In the genomic region with DNA sequence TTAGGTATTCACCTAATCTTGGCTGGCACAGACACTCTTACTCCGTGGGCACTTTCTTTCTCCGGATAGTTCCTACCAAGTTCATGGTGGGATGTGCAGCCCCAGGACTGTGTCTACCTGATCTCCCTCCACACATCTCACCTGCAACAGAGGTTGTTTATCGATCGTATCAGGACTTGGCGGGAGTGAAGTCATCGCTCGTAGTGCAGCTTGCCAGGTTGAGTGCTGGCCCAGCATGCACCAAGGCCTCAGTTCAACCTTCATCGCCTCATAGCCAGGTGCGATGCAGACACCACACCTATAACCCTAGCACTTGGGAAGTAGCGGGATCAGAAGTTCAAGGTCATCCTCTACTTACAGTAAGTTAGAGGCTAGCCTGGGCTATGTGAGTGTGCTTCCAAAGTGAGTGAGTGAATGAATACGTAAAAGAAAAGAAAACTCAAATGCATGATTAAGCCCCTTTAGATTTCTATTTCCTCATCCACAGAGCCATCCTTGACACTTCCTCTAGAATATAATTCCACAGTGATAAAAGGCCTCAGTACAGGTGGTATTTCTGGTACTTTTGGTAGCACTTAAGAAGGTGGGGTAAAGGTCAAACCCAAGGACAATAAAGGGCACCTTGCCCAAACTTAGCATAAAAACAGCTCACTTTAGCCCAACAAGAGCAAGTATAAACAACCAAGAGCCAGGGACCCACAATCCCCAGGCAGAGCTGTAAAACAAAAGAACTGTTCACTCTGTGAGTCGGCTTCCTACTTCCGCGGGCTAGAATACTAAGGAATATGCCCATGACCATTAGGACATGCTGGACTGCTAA, we compare ENCODE assay signal across 25 mouse cellular contexts.
DNase-seq lines count a peak whose midpoint lies in the region; ATAC-seq and TF ChIP-seq lines count a peak whose summit lies in the region.
"Had no signal": no experiment of that assay in that cellular context is flagged by ENCODE, and none has a peak within 500 bp of the region (broad histone marks: within the 10 kb centered on the region; RNA-seq: fewer than 3 reads in every experiment).

No protein-coding gene starts in this region.

- peak overlapping the region; percentile 21 for H3K4me3 ChIP-seq in megakaryocyte, embryonic 14.5 days (replicated peaks)
- H3K4me3 ChIP-seq in ES-E14 (ENCODE audit: insufficient read depth in 1 of 2, low read depth in 1 of 2, low read length in 2 of 2, poor library complexity in 1 of 2, severe bottlenecking in 1 of 2), result no peak overlapping the region
- H3K4me3 ChIP-seq: embryonic facial prominence, embryonic 12.5 days; embryonic facial prominence, embryonic 15.5 days; forebrain, embryonic 15.5 days; hindbrain, embryonic 10.5 days; hindbrain, embryonic 13.5 days; intestine, embryonic 15.5 days had no signal

- H3K27me3 ChIP-seq in megakaryocyte, embryonic 14.5 days (replicated peaks), result peaks cover 14% of the 10 kb centered on the region
- H3K27me3 ChIP-seq: CH12.LX; embryonic facial prominence, embryonic 12.5 days; embryonic facial prominence, embryonic 15.5 days; forebrain, embryonic 15.5 days; hindbrain, embryonic 13.5 days; intestine, embryonic 15.5 days had no signal

- no peaks in the 10 kb centered on the region for H3K4me1 ChIP-seq in megakaryocyte, embryonic 14.5 days
- peaks cover 33 to 37% of the 10 kb centered on the region in 2 experiments for H3K4me1 ChIP-seq in ES-E14 (ENCODE audit: control insufficient read depth in 2 of 2, insufficient read depth in 2 of 2, low read length in 2 of 2, poor library complexity in 1 of 2)

- intact Hi-C loops in heart, postnatal 25 days (cut with DNase I), result loop anchor here (5.0 kb wide), 1 partner anchor 33 kb away; no protein-coding TSS in a partner anchor

- no peak overlapping the region for H3K9ac ChIP-seq in ES-E14 (ENCODE audit: insufficient read depth, low read depth, low read length, poor library complexity, severe bottlenecking)
- H3K9ac ChIP-seq: embryonic facial prominence, embryonic 12.5 days; embryonic facial prominence, embryonic 15.5 days; forebrain, embryonic 15.5 days; hindbrain, embryonic 13.5 days; intestine, embryonic 15.5 days had no signal

- peak; percentile 79 for DNase-seq in heart, adult 11 months
- no peak for DNase-seq in heart, postnatal 25 days (ENCODE audit: low spot score)
- peak; percentile 37 for DNase-seq in ES-E14 (ENCODE audit: low read depth, low spot score)
- no peak for DNase-seq in retina, embryonic 14.5 days (ENCODE audit: low spot score)
- no peak for DNase-seq in urinary bladder, postnatal 4 days (ENCODE audit: low spot score in 2 of 2)
- DNase-seq: adrenal gland, postnatal 14 days; B cell, adult 2 months; cerebellum, adult 11 months; cerebellum, adult 2 months; cerebellum, adult 9-11 months; cerebellum, postnatal 25 days; gastrocnemius, postnatal 10 days; heart, adult 18-20 months; heart, postnatal 36 days; kidney, adult 18-20 months had no signal

- H3K9me3 ChIP-seq in megakaryocyte, embryonic 14.5 days, result no peaks in the 10 kb centered on the region
- no peaks in the 10 kb centered on the region for H3K9me3 ChIP-seq in ES-E14 (ENCODE audit: control insufficient read depth, insufficient read depth, low read depth, low read length)
- H3K9me3 ChIP-seq: embryonic facial prominence, embryonic 12.5 days; embryonic facial prominence, embryonic 15.5 days; forebrain, embryonic 15.5 days; hindbrain, embryonic 10.5 days; hindbrain, embryonic 13.5 days; intestine, embryonic 15.5 days had no signal

- peak overlapping the region; percentile 26; the same call in 1 of the 2 replicates for H3K27ac ChIP-seq in ES-E14 (ENCODE audit: insufficient read depth, low read depth, low read length, poor library complexity, severe bottlenecking)
- H3K27ac ChIP-seq: embryonic facial prominence, embryonic 12.5 days; embryonic facial prominence, embryonic 15.5 days; forebrain, embryonic 15.5 days; hindbrain, embryonic 10.5 days; hindbrain, embryonic 13.5 days; intestine, embryonic 15.5 days had no signal

- no peak for ATAC-seq in megakaryocyte, adult 5-6 weeks (ENCODE audit: poor library complexity, severe bottlenecking)
- ATAC-seq: forebrain, embryonic 15.5 days; hindbrain, embryonic 16.5 days; intestine, embryonic 15.5 days had no signal

- in situ Hi-C loops in ES-E14 (cut with MboI; ENCODE audit: low sequenced_read_pairs in 2 of 2, unreplicated experiment in 2 of 2), result no loop called here

- no peaks in the 10 kb centered on the region for H3K36me3 ChIP-seq in megakaryocyte, embryonic 14.5 days (replicated peaks; ENCODE audit: low read length)
- no peaks in the 10 kb centered on the region for H3K36me3 ChIP-seq in ES-E14 (ENCODE audit: control insufficient read depth, insufficient read depth, low read length, poor library complexity, severe bottlenecking)
- H3K36me3 ChIP-seq: embryonic facial prominence, embryonic 12.5 days; embryonic facial prominence, embryonic 15.5 days; forebrain, embryonic 15.5 days; hindbrain, embryonic 10.5 days; hindbrain, embryonic 13.5 days; intestine, embryonic 15.5 days had no signal

TF ChIP-seq in ES-E14, 5 proteins besides CTCF, POLR2A, EP300 and RAD21:
- TF ChIP-seq ZC3H11A (IDR thresholded peaks at IDR 0.05; ENCODE audit: borderline replicate concordance, low read depth, low read length) (no peak), HCFC1 (IDR thresholded peaks at IDR 0.05; ENCODE audit: borderline replicate concordance, insufficient read depth, low read length) (no peak), ZNF384 (IDR thresholded peaks at IDR 0.05; ENCODE audit: low read depth, low read length) (no peak), MAFK (IDR thresholded peaks at IDR 0.05; ENCODE audit: insufficient read depth, low read depth, low read length) (no peak), CHD2 (IDR thresholded peaks at IDR 0.05; ENCODE audit: low read depth, low read length) (no peak)

Comparison
In these comparisons a context has a peak if more than half of its experiments do, and no peak if none do; other contexts are left out.
1. DNase-seq: peak in heart, adult 11 months (single experiment) and ES-E14 (single experiment); none in heart, postnatal 25 days (single experiment), retina, embryonic 14.5 days (single experiment) and urinary bladder, postnatal 4 days (0 of 2).